Mouse (Mus musculus): ENCODE results near the gene Fhit. TPM values are rescaled to one million over a fixed set of nuclear protein-coding genes. Genes with fewer than 3 reads are reported as not detected.
A peak's percentile ranks its signal among the peaks of the same experiment; 100 is the strongest.
"Not testable (repeated sequence)": the region's sequence is repeated elsewhere in the genome, so short reads cannot be mapped to it uniquely, and the experiment has no call there.

Gene Fhit
- polyA plus RNA-seq, 1 experiment from 2014 or later: 6.7 TPM

DNA sequence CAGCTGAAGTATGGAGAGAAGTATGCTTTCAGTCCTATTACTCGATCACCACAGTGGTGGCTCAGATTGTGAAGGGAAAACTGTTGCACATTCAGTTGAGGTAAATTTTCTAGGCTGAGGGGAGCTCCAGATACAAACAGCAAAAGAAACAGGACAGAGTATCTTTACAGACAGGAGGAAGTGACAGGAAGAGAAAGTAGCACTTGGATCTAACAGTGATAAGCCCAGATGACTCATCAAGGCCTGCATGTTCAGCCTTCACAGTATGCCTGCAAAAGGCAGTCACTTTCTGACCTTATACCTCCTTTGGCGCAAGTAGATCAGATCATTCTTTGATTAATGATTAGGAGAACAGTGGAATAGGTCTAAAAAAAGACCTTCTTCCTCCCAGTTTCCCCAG, 1309.8 kb downstream of the Fhit start:
- no peak for ATAC-seq (ENCODE audit: low FRiP score, low TSS enrichment)
- no peaks in the 10 kb centered on the region for H3K27me3 ChIP-seq (ENCODE audit: insufficient read depth, low read length)
- H3K4me1 ChIP-seq (ENCODE audit: insufficient read depth, low read length): no peaks in the 10 kb centered on the region
- H3K4me3 ChIP-seq (ENCODE audit: low read length): no peak overlapping the region
- H3K9me3 ChIP-seq (ENCODE audit: low read length): no peaks in the 10 kb centered on the region
- H3K27ac ChIP-seq (ENCODE audit: low read length): no peak overlapping the region
- no peak overlapping the region for H3K4me2 ChIP-seq (replicated peaks; ENCODE audit: low read depth, low read length)
- WGBS: 64% methylated on average over 2 of the region's 2 CpGs
- no peak overlapping the region for H3K9ac ChIP-seq (replicated peaks; ENCODE audit: low read length)
- H3K36me3 ChIP-seq (ENCODE audit: insufficient read depth, low read length): no peaks in the 10 kb centered on the region

- Histone ChIP-seq H3K27ac (ENCODE audit: low read length) (no peak overlapping the region), H3K4me1 (ENCODE audit: insufficient read depth, low read length) (no peaks in the 10 kb centered on the region), H3K9ac (replicated peaks; ENCODE audit: low read length) (no peak overlapping the region), H3K9me3 (ENCODE audit: low read length) (no peaks in the 10 kb centered on the region), H3K4me2 (replicated peaks; ENCODE audit: low read depth, low read length) (no peak overlapping the region), H3K36me3 (ENCODE audit: insufficient read depth, low read length) (no peaks in the 10 kb centered on the region), H3K4me3 (ENCODE audit: low read length) (no peak overlapping the region), H3K27me3 (ENCODE audit: insufficient read depth, low read length) (no peaks in the 10 kb centered on the region)
- ATAC-seq (ENCODE audit: low FRiP score, low TSS enrichment): no peak
Measured at GRCm38 (mm10) chr14:9832290-9832689, 1329.5 kb downstream of the Fhit start.

- H3K4me2 ChIP-seq (replicated peaks; ENCODE audit: low read depth, low read length); H3K4me3 ChIP-seq (ENCODE audit: low read length); H3K27me3 ChIP-seq (ENCODE audit: insufficient read depth, low read length); H3K9me3 ChIP-seq (ENCODE audit: low read length); H3K27ac ChIP-seq (ENCODE audit: low read length); ATAC-seq (ENCODE audit: low FRiP score, low TSS enrichment); H3K4me1 ChIP-seq (ENCODE audit: insufficient read depth, low read length); H3K9ac ChIP-seq (replicated peaks; ENCODE audit: low read length); H3K36me3 ChIP-seq (ENCODE audit: insufficient read depth, low read length): not testable (repeated sequence)
- WGBS: 71% methylated on average over 8 of the region's 8 CpGs
Measured at GRCm38 (mm10) chr14:9828699-9829240, 1333.1 kb downstream of the Fhit start.

DNA sequence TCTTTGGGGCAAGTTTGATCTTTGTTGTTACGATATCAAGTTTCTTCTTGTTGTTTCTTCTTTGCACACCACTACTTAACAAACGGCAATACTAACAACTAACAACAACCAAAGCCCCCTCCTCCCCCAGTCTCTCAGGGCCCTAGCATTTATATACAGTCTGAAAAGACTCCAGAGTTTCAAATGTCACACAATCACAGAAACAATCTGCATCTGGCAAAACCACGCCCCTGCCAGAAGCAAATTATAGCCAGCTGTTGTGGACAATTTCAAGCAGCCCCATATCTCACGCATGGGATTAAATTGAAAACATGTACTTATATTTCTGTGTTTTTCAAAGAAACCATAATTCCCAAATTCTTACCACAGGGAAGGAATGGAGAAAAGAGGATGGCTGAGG, 1345.9 kb downstream of the Fhit start:
- ATAC-seq (ENCODE audit: low FRiP score, low TSS enrichment): no peak
- Histone ChIP-seq H3K4me3 (ENCODE audit: low read length) (no peak overlapping the region), H3K9ac (replicated peaks; ENCODE audit: low read length) (no peak overlapping the region), H3K4me1 (ENCODE audit: insufficient read depth, low read length) (no peaks in the 10 kb centered on the region), H3K27ac (ENCODE audit: low read length) (no peak overlapping the region), H3K27me3 (ENCODE audit: insufficient read depth, low read length) (no peaks in the 10 kb centered on the region), H3K9me3 (ENCODE audit: low read length) (no peaks in the 10 kb centered on the region), H3K4me2 (replicated peaks; ENCODE audit: low read depth, low read length) (no peak overlapping the region), H3K36me3 (ENCODE audit: insufficient read depth, low read length) (no peaks in the 10 kb centered on the region)
- WGBS: 70% methylated on average over 4 of the region's 4 CpGs

DNA sequence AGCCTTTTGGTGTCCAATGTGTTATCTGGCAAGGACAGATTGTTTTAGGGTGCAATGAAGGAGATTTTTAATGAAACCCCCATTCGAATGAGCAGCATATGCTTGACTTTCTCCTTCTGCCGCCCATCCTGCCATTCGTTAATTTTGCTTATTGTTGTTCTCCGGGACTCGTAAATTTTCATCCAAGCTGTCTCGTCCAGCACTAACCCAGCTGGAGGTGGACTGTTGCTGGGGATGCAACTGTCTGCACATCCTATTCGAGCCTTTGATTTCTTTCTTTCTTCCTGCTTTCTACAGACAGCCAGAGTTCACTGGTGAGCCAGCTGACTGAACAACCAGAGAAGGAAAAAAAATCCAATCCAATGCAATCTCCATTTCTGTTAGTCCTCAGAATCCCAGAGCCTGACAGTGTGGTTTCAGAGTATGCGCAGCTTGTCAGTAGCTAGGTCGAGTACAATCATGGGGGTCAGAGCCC, 1350.0 kb downstream of the Fhit start:
- H3K4me1 ChIP-seq (ENCODE audit: insufficient read depth, low read length): no peaks in the 10 kb centered on the region
- 0 out of 2 replicates have a peak overlapping the region, but pooled peaks have one; percentile 1 for H3K27ac ChIP-seq (ENCODE audit: low read length)
- no peak overlapping the region for H3K4me2 ChIP-seq (replicated peaks; ENCODE audit: low read depth, low read length)
- 35% methylated on average over 9 of the region's 9 CpGs for WGBS
- H3K9ac ChIP-seq (replicated peaks; ENCODE audit: low read length): no peak overlapping the region
- no peaks in the 10 kb centered on the region for H3K27me3 ChIP-seq (ENCODE audit: insufficient read depth, low read length)
- H3K36me3 ChIP-seq (ENCODE audit: insufficient read depth, low read length): no peaks in the 10 kb centered on the region
- H3K9me3 ChIP-seq (ENCODE audit: low read length): no peaks in the 10 kb centered on the region
- no peak overlapping the region for H3K4me3 ChIP-seq (ENCODE audit: low read length)
- ATAC-seq (ENCODE audit: low FRiP score, low TSS enrichment): peak; percentile 63; the same call in 1 of the 2 replicates

DNA sequence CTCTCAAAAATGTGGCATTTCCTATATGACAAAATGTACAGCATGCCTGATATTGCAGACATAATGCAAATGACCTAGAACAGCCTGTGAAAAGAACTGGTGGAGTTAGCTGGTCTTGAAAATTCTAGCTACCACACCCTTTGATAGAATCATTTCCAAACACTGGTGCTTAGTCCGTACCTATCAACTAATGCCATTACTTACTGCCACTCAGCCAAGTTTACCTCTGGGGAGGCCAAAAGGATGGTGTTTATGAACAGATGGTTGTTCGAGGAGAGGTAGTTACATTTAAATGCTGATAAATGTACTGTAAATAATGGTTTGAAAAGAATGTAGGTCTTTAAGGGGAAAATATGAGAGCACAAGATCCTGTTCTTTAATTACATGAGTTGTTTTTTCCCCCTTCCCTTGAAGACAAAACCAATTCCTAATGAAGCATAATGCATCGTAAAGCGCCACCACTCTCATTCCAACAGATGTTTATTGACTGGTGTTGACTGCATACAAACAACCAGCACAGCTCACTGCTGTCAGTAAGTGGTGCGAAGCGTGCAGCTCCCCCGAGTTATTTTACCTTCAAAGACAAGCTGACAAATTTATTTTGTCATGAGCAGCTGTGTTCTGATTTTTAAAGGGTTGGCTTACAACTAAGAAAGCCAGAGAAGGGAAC, 1350.5 kb downstream of the Fhit start:
- 30% methylated on average over 7 of the region's 7 CpGs for WGBS
- Histone ChIP-seq H3K4me1 (ENCODE audit: insufficient read depth, low read length) (no peaks in the 10 kb centered on the region), H3K27me3 (ENCODE audit: insufficient read depth, low read length) (no peaks in the 10 kb centered on the region), H3K27ac (ENCODE audit: low read length) (no peak overlapping the region), H3K36me3 (ENCODE audit: insufficient read depth, low read length) (no peaks in the 10 kb centered on the region), H3K9me3 (ENCODE audit: low read length) (no peaks in the 10 kb centered on the region), H3K4me3 (ENCODE audit: low read length) (no peak overlapping the region), H3K9ac (replicated peaks; ENCODE audit: low read length) (no peak overlapping the region), H3K4me2 (replicated peaks; ENCODE audit: low read depth, low read length) (no peak overlapping the region)
- no peak for ATAC-seq (ENCODE audit: low FRiP score, low TSS enrichment)

GRCm38 (mm10) chr14:9793403-9793802, 1368.4 kb downstream of the Fhit start:
- ATAC-seq (ENCODE audit: low FRiP score, low TSS enrichment): no peak
- Histone ChIP-seq H3K4me2 (replicated peaks; ENCODE audit: low read depth, low read length) (no peak overlapping the region), H3K4me1 (ENCODE audit: insufficient read depth, low read length) (0 out of 2 replicates have a peak, but pooled peaks cover 3% of the 10 kb centered on the region), H3K4me3 (ENCODE audit: low read length) (no peak overlapping the region), H3K27ac (ENCODE audit: low read length) (no peak overlapping the region), H3K27me3 (ENCODE audit: insufficient read depth, low read length) (no peaks in the 10 kb centered on the region), H3K9me3 (ENCODE audit: low read length) (no peaks in the 10 kb centered on the region), H3K9ac (replicated peaks; ENCODE audit: low read length) (no peak overlapping the region), H3K36me3 (ENCODE audit: insufficient read depth, low read length) (no peaks in the 10 kb centered on the region)

DNA sequence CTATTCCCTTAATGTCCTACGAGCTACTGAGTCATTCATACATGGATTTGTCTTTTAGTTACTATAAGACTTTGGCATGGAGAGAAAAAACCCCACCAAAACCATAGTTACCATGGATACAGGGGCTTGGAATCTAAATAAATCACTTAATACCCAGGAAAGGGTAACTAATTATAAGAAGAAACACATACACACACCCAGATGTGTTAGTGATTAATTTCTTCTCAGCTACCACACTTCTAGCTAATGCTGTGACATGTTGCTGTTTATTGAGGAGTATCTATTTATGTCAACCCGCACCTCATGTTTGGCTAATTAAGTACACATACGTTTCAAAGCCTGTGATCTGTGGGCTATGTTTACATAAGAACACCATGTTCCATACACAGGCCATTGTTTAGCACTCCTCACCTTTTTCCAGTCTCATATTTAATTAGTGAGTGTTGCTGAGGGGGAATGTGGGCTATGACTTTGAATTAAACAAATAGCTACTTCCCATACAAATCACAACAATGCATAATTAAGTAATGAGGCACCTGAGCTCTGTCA, 1373.4 kb downstream of the Fhit start:
- H3K36me3 ChIP-seq (ENCODE audit: insufficient read depth, low read length): no peaks in the 10 kb centered on the region
- 0 out of 2 replicates have a peak, but pooled peaks cover 8% of the 10 kb centered on the region for H3K4me1 ChIP-seq (ENCODE audit: insufficient read depth, low read length)
- no peak overlapping the region for H3K4me3 ChIP-seq (ENCODE audit: low read length)
- no peak overlapping the region for H3K9ac ChIP-seq (replicated peaks; ENCODE audit: low read length)
- 41% methylated on average over 3 of the region's 3 CpGs for WGBS
- no peak overlapping the region for H3K4me2 ChIP-seq (replicated peaks; ENCODE audit: low read depth, low read length)
- ATAC-seq (ENCODE audit: low FRiP score, low TSS enrichment): peak; percentile 82; the same call in 1 of the 2 replicates
- H3K27ac ChIP-seq (ENCODE audit: low read length): no peak overlapping the region
- H3K27me3 ChIP-seq (ENCODE audit: insufficient read depth, low read length): no peaks in the 10 kb centered on the region
- H3K9me3 ChIP-seq (ENCODE audit: low read length): no peaks in the 10 kb centered on the region

- H3K4me2 ChIP-seq (replicated peaks; ENCODE audit: low read depth, low read length): no peak overlapping the region
- no peak overlapping the region for H3K9ac ChIP-seq (replicated peaks; ENCODE audit: low read length)
- H3K9me3 ChIP-seq (ENCODE audit: low read length): no peaks in the 10 kb centered on the region
- no peak overlapping the region for H3K27ac ChIP-seq (ENCODE audit: low read length)
- H3K4me1 ChIP-seq (ENCODE audit: insufficient read depth, low read length): 0 out of 2 replicates have a peak, but pooled peaks cover 8% of the 10 kb centered on the region
- WGBS: 81% methylated on average over 1 of the region's 1 CpGs
- no peak for ATAC-seq (ENCODE audit: low FRiP score, low TSS enrichment)
- H3K36me3 ChIP-seq (ENCODE audit: insufficient read depth, low read length): no peaks in the 10 kb centered on the region
- H3K4me3 ChIP-seq (ENCODE audit: low read length): no peak overlapping the region
- no peaks in the 10 kb centered on the region for H3K27me3 ChIP-seq (ENCODE audit: insufficient read depth, low read length)
Measured at GRCm38 (mm10) chr14:9787389-9787788, 1374.4 kb downstream of the Fhit start.

GRCm38 (mm10) chr14:9785861-9786260, 1376.0 kb downstream of the Fhit start:
- H3K4me3 ChIP-seq (ENCODE audit: low read length): no peak overlapping the region
- H3K36me3 ChIP-seq (ENCODE audit: insufficient read depth, low read length): no peaks in the 10 kb centered on the region
- no peak overlapping the region for H3K4me2 ChIP-seq (replicated peaks; ENCODE audit: low read depth, low read length)
- no peaks in the 10 kb centered on the region for H3K9me3 ChIP-seq (ENCODE audit: low read length)
- H3K9ac ChIP-seq (replicated peaks; ENCODE audit: low read length): no peak overlapping the region
- ATAC-seq (ENCODE audit: low FRiP score, low TSS enrichment): no peak
- H3K27me3 ChIP-seq (ENCODE audit: insufficient read depth, low read length): no peaks in the 10 kb centered on the region
- WGBS: 45% methylated on average over 1 of the region's 1 CpGs
- H3K4me1 ChIP-seq (ENCODE audit: insufficient read depth, low read length): 0 out of 2 replicates have a peak, but pooled peaks cover 8% of the 10 kb centered on the region
- no peak overlapping the region for H3K27ac ChIP-seq (ENCODE audit: low read length)

Measured in kidney, embryonic 16.5 days (tissue).